In the genomic region with DNA sequence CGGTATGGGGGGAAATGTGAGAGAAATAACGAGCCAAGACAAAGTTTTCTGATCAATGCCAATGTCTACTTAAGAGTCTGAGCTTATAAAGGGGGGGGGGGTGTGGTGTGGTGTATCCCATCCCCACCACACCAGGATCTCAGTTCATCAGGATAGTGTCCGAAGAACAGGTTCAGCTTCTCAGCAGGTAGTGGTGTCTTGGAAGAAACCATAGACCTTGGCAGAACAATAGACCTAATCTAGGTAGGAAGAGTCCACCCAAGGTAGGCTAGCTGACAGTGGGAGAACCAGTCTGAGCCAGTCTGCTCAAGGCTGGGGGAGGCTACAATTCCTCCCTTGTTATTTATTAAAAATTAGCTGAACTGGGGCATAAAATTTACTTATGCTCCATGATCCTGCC, we compare ENCODE assay signal across 33 mouse cellular contexts.
"Had no signal": no experiment of that assay in that cellular context is flagged by ENCODE, and none has a peak within 500 bp of the region (broad histone marks: within the 10 kb centered on the region; RNA-seq: fewer than 3 reads in every experiment).

No protein-coding gene starts in this region.

- H3K27ac ChIP-seq: heart, embryonic 13.5 days; heart, embryonic 15.5 days; hindbrain, embryonic 10.5 days; hindbrain, embryonic 12.5 days; hindbrain, embryonic 13.5 days; hindbrain, embryonic 14.5 days; hindbrain, embryonic 15.5 days; hindbrain, postnatal 0 days; intestine, embryonic 15.5 days; kidney, embryonic 15.5 days; kidney, postnatal 0 days; layer of hippocampus, adult 2 months; left cerebral cortex, adult 2 months had no signal

- H3K36me3 ChIP-seq: heart, embryonic 13.5 days; heart, embryonic 15.5 days; hindbrain, embryonic 10.5 days; hindbrain, embryonic 12.5 days; hindbrain, embryonic 13.5 days; hindbrain, embryonic 15.5 days; intestine, embryonic 15.5 days; kidney, embryonic 15.5 days had no signal

- ATAC-seq: hindbrain, embryonic 16.5 days; hindbrain, postnatal 0 days; inflammation-experienced regulatory T-cells, adult 6 months; intestine, embryonic 15.5 days; intestine, embryonic 16.5 days; intestine, postnatal 0 days had no signal

- H3K9ac ChIP-seq: heart, embryonic 13.5 days; heart, embryonic 15.5 days; hindbrain, embryonic 12.5 days; hindbrain, embryonic 13.5 days; hindbrain, embryonic 14.5 days; hindbrain, embryonic 15.5 days; intestine, embryonic 15.5 days; kidney, embryonic 15.5 days had no signal

- H3K4me2 ChIP-seq: heart, embryonic 13.5 days; heart, embryonic 15.5 days; hindbrain, embryonic 12.5 days; hindbrain, embryonic 13.5 days; hindbrain, embryonic 14.5 days; hindbrain, embryonic 15.5 days; intestine, embryonic 15.5 days; kidney, embryonic 15.5 days had no signal

- H3K4me1 ChIP-seq: heart, embryonic 13.5 days; heart, embryonic 15.5 days; hindbrain, embryonic 10.5 days; hindbrain, embryonic 12.5 days; hindbrain, embryonic 13.5 days; hindbrain, embryonic 15.5 days; intestine, embryonic 15.5 days; kidney, embryonic 15.5 days had no signal

- H3K27me3 ChIP-seq: heart, embryonic 13.5 days; heart, embryonic 15.5 days; hindbrain, embryonic 12.5 days; hindbrain, embryonic 13.5 days; hindbrain, embryonic 15.5 days; intestine, embryonic 15.5 days; kidney, embryonic 15.5 days had no signal

- H3K9me3 ChIP-seq: heart, embryonic 13.5 days; heart, embryonic 15.5 days; hindbrain, embryonic 12.5 days; hindbrain, embryonic 13.5 days; hindbrain, embryonic 15.5 days; intestine, embryonic 15.5 days; kidney, embryonic 15.5 days had no signal

- H3K4me3 ChIP-seq: heart, embryonic 13.5 days; heart, embryonic 15.5 days; hindbrain, embryonic 10.5 days; hindbrain, embryonic 12.5 days; hindbrain, embryonic 13.5 days; hindbrain, embryonic 15.5 days; intestine, embryonic 15.5 days; kidney, embryonic 15.5 days; layer of hippocampus, adult 2 months; left cerebral cortex, adult 2 months had no signal

- DNase-seq: heart, postnatal 10 days; heart, postnatal 14 days; heart, postnatal 36 days; heart, postnatal 4 days; kidney, adult 11 months; kidney, adult 18-20 months; kidney, adult 2 months; kidney, adult 8-10 months; kidney, adult 9 months; kidney, postnatal 10 days; kidney, postnatal 14 days; kidney, postnatal 25 days; kidney, postnatal 36 days; kidney, postnatal 4 days; layer of hippocampus, adult 9-11 months; layer of hippocampus, postnatal 36 days had no signal
